Mouse (Mus musculus) testis, adult 2 months (tissue): Measurements from ENCODE around the gene Pianp.

ENCODE experiments used
- CTCF ChIP-seq: fragments of 200-500 bp; IDR thresholded peaks from 2 replicates; pipeline ENCODE4 v1.5.1; 2012; ENCODE audit warnings: low read depth, mild to moderate bottlenecking, inconsistent platforms, low read length, moderate library complexity; ENCODE audit not compliant: control insufficient read depth, insufficient read depth, insufficient replicate concordance
- POLR2A ChIP-seq: fragments of 200-500 bp; IDR thresholded peaks from 2 replicates; pipeline ENCODE4 v1.6.1; 2012; ENCODE audit warnings: low read depth, mild to moderate bottlenecking, inconsistent platforms, low read length, moderate library complexity; ENCODE audit not compliant: control insufficient read depth

DNA sequence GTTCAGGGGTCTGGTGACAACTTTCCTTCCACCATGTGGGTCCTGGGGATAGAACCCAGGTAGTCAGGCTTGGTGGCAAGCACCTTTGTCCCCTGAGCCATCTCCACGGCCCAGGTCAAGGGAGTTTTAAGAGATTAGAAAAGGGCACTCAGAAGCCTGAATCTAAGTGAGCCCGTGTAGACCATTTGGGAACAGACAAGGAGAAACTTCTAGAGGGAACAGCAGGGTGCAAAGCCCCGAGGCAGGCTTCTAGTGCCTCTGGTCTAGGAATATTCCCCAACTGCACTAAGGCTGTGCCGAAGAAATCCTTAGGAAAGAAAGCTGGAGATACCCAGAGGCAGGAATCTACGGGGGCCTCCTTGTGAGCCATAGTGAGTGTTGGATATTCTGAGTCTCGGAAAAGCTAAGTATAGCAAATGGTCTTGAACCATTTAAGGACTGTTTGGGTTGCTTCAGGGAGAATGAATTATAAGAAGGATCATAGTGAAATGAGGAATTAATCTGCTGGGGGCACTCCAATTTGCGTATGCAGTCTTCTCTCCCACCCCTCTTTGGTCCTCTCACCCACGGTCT, 577 bp upstream of the Pianp start:
- TF ChIP-seq CTCF (no peak), POLR2A (no peak)
